18 mouse cellular contexts compared by ENCODE assay signal in the genomic region with DNA sequence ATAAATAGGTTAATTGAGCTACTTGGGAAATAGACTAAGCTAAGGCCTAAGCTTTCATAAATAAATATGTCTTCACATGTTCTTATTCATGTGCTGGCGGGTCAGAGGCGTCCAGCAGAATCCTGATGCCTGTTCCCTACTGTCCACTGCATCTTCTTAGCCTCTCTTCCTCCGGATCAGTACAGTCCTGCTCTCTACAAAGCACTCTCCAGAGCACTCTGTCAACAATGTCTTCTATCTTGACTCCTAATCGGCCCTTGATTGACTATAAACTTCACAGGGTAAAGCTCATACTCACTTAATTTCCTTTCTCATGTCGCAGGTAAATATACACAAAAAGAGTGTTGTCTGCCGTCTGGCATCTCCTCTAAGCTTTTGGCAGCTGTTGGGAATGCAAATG.
"Had no signal": no experiment of that assay in that cellular context is flagged by ENCODE, and none has a peak within 500 bp of the region (broad histone marks: within the 10 kb centered on the region; RNA-seq: fewer than 3 reads in every experiment).

No protein-coding gene starts in this region.

- DNase-seq: lung, adult 18-20 months; lung, embryonic 14.5 days; lung, postnatal 10 days; lung, postnatal 4 days; midbrain, embryonic 14.5 days; retina, postnatal 1 day; right cerebral cortex, adult 18-20 months; spleen, adult 18-20 months; thymus, adult 18-20 months; thymus, postnatal 14 days; thymus, postnatal 36 days had no signal

- H3K4me1 ChIP-seq: midbrain, embryonic 10.5 days; midbrain, embryonic 12.5 days; neural tube, embryonic 15.5 days had no signal

- ATAC-seq: midbrain, embryonic 16.5 days had no signal

- H3K9ac ChIP-seq: liver, embryonic 14.5 days; lung, embryonic 14.5 days; midbrain, embryonic 12.5 days; neural tube, embryonic 13.5 days; neural tube, embryonic 15.5 days had no signal

- H3K27ac ChIP-seq: liver, embryonic 14.5 days; midbrain, embryonic 10.5 days; midbrain, embryonic 12.5 days; neural tube, embryonic 13.5 days; neural tube, embryonic 15.5 days had no signal

- H3K9me3 ChIP-seq: midbrain, embryonic 10.5 days; midbrain, embryonic 12.5 days; neural tube, embryonic 13.5 days; neural tube, embryonic 15.5 days had no signal

- H3K27me3 ChIP-seq: midbrain, embryonic 12.5 days; neural tube, embryonic 13.5 days; neural tube, embryonic 15.5 days had no signal

- H3K4me2 ChIP-seq: lung, embryonic 14.5 days; midbrain, embryonic 12.5 days; neural tube, embryonic 13.5 days; neural tube, embryonic 15.5 days had no signal

- H3K4me3 ChIP-seq: midbrain, embryonic 10.5 days; midbrain, embryonic 12.5 days; myocyte; neural tube, embryonic 13.5 days; neural tube, embryonic 15.5 days had no signal

- H3K36me3 ChIP-seq: midbrain, embryonic 10.5 days; midbrain, embryonic 12.5 days; neural tube, embryonic 13.5 days; neural tube, embryonic 15.5 days had no signal
